Mouse (Mus musculus): ENCODE measurements around the gene Runx2.
A peak's percentile ranks its signal among the peaks of the same experiment; 100 is the strongest.

The Runx2 gene

DNA sequence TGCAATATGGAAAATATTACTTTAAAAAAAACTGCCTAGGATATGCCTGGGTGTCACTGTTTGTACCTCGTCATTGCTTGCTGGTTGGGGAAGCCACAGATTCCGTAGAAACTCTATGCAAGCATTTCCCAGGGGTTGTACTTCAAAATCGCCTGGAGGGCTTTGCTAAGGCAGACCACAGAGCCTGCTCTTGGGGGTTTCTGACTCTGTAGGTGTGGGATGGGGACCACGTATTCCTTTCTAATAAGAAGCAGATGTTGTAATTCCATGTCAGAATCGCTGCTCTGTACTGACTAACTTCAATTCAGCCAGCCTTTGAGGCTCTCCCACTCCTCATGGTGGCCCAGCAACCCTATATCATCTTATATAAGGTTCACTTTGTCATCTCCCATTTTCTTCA, 46.1 kb downstream of the Runx2 start:
- no peak for DNase-seq (ENCODE audit: low read depth, low spot score)

DNA sequence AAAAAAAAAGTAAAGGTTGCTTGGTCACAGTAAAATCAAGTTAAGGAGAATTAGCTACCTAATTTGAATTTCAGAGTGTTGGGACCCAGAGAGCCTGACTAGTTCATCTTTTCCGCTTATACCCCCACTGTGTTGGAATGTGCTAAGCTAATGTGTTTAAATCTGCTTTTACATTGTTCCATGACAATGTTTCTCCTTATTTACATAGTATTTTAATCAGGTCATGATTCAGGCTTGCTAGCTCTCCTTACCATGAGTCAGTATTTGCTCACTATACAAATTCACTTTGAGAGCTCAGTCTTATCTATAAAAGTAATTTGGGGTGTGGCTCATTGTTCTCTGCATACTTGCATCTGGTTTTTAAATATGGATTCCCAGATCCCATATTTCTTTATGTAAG, 47.2 kb downstream of the Runx2 start:
- DNase-seq (ENCODE audit: low read depth, low spot score) = no peak

DNA sequence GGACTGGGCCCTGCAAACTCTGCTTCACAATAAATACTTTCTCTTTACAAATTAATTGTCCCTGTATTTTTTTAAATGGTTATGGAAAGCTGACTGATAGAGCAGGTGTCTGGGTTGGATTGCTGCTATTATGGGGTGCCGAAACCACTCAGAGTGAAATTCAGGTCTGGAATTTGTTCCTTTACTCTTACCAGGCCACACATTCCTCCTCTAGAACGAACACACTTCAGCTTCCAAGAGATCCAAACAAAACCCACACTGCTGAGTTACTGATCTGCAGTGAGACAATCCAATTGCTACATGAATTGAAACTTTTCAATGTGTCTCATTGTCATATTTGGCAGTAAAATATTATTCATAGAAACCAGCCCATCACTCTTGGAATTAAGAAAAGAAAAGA, 47.6 kb downstream of the Runx2 start:
- no peak for DNase-seq (ENCODE audit: low read depth, low spot score)

DNA sequence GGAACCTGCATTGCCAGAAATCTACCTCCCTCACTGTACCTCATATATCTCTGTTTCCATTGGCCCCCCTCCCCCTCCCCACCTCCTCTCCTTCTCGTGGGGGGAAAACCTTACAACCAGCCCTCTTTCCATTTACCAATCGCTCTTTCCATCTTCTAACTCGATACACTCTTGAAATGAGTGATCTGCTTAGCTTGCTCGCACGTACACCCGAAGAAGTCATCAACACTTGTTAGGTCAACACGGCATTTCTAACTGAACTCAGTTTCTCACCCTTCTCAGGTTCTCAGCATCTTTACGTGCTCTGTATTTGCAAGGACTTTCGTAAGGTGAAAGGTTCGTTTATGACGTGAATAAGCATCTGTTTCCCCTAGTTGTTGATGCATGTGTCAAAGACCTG, 48.3 kb downstream of the Runx2 start:
- DNase-seq (ENCODE audit: low read depth, low spot score) = no peak

DNA sequence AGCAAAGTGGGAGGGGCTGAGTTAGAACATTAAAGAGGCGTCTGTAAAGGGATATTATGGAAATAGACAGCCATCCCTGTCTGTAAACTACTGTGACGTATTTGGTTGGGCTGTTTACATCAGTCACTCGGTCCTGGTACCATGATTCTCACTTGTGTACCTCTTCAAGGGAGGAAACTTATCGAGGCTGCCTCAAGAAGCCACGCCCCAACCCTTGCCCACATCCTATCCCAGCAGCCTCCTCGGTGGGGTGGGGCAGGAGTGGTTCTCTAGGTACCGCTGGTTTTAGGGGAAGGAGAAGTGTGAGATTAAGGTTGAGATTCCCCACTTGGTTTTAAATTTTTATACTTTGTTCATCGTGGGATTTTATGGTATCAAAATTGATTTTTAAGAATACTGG, 69.2 kb downstream of the Runx2 start:
- DNase-seq (ENCODE audit: low read depth, low spot score) = no peak

DNA sequence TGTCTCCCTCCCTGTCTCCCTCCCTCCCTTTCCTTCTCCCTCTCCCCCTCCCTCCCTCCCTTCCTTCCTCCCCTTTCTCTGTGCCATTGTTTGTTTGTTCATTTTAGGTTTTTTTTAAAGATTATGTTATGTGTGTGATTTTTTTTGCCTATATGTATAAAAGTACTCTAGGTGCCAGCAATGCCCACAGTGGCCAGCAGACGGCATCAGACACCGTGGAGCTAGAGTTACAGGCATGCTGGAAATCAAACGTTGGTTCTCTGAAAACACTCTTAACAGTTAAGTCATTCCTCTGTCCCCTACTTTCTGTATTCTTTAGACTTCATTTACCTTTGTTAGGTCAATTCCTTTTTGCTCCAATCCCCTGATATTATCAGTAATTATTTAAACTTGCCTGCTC, 70.8 kb downstream of the Runx2 start:
- DNase-seq (ENCODE audit: low read depth, low spot score) = peak; percentile 28

DNA sequence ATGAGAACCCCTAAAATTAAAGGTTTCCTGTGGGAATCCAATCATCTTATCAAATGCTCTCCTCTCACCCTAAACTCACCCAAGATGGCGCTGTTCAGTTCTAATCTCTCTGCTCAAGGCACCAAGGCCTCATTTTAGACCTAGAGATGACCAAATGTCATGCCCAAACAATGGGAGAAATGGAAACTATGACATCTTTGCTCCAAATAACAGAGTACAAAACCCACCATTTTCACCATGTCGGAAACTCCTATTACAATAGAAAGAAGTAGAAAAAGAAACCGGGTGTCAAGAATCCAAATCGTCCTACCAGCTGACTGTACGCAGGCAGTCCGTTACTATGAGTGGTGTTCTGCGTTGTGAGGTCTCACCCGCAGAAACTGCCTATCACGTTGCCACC, 72.4 kb downstream of the Runx2 start:
- no peak for DNase-seq (ENCODE audit: low read depth, low spot score)

DNA sequence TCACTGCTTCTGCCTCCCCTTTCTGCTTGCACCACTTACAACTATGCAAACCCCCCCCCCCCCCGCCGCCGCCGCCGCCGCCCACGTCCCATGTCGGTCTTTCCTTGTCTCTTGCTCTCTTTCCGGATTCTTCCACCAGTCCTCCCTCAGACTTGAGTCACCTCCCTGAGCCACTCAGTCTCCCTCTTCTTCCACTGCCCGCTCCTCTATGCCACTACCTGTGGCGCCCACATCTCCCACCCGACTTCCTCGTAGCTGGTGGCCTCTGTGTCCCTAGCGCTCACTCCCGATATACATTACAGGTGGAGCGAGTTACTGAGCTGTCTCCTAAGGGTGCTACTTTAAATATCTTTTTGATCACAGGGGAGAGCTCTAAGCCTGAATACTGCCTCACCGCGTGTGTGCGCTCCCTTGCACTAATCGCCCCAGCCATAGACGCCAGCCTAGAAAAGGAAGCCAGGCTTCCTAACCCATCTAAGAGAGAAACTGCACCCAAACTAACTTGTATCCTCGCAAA, 76.4 kb downstream of the Runx2 start:
- no peak for DNase-seq (ENCODE audit: low read depth, low spot score)

DNA sequence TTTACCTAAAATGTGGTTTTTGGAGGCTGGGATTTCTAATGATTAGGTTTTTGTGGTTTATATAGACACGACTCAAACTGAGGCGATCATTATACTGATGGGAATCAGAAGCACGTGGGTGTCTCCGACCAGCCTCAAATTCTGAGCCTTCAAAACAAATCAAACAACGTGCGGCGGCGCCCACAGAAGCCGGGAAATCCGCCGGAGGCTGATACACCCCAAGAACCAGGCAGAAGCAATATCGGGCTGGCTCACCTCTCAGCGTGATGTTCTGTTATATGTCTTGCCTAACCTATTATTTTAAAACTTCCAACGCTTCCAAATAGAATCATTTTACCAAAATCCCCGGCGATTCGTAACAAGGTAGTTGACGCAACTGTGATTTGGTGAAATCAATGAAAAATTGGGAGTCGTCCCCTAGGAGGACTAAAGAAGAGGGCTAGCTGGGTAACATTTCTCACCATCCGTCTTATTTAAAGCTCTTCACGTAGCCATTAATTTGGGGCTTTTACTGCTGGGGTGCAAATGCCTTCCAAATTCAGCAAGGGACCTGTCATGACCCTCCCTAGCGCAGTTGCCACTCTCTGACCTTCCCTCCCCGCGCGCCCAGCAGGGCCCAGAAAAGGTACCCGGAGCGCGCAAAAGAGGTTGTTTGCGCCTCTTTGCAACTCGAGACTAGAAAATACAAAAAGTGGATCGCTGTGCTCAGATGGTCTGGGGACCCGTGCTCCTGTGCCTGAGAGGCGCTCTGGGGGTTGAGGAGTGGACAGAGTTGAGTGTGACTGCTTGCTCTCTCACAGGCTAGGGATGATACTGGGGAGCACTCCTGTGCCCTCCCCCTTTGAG, 77.1 kb downstream of the Runx2 start:
- no peak for DNase-seq (ENCODE audit: low read depth, low spot score)

DNA sequence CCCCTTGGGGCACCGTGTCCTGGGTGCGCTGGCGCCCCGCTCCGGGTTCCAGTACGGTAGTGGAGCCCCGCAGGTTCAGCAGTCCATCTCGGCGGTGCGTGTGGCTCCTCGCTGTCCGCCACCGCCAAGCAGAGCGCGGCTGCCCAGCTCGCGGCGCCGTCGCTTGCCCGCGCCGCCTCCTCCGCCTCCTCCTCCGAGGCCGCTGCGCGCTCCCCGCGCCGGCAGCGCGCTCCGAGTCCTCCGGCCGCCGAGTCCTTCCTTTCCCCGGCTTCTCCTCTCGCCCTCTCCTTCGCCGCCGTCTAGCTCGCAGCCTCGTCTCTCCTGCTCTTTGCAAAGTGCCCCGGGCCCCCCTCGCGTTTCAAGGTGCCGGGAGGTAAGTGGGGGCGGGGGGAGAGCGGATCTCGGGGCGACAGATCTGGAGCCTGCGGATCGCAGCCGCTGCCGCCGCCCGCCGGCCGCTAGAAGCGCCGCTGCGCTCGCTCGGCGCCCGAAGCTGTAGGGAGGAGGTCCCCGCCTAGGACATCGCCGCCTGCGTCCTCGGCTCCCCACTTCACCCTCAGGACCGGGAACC, 78.5 kb downstream of the Runx2 start:
- DNase-seq (ENCODE audit: low read depth, low spot score) = no peak

DNA sequence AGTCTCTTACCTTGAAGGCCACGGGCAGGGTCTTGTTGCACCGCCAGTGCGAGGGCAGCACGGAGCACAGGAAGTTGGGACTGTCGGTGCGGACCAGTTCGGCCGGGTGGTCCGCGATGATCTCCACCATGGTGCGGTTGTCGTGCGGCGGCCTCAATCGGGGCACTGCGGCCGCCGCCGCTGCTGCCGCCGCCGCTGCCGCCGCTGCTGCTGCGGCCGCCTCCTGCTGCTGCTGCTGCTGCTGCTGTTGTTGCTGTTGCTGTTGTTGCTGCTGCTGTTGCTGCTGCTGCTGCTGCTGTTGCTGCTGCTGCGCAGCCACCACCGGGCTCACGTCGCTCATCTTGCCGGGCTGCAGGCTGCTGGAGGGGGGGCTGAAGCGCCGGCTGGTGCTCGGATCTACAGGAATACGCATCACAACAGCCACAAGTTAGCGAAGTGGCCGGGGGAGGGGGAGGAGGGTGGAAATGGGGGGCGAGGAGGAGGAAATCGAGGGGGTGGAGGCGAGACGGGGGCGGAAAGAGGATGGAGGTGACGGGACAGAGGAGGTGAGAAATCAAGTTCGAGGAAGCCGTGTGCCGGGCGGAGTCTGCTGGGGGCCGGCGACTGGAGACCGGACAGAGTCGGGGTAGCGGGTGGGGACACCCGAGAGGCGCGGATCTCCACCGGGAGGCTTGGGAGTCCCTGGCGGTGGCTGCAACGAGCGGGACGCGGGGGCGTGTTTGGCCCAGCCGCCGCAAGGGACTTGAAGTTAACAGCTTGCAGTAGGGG, 79.2 kb downstream of the Runx2 start:
- DNase-seq (ENCODE audit: low read depth, low spot score) = no peak

DNA sequence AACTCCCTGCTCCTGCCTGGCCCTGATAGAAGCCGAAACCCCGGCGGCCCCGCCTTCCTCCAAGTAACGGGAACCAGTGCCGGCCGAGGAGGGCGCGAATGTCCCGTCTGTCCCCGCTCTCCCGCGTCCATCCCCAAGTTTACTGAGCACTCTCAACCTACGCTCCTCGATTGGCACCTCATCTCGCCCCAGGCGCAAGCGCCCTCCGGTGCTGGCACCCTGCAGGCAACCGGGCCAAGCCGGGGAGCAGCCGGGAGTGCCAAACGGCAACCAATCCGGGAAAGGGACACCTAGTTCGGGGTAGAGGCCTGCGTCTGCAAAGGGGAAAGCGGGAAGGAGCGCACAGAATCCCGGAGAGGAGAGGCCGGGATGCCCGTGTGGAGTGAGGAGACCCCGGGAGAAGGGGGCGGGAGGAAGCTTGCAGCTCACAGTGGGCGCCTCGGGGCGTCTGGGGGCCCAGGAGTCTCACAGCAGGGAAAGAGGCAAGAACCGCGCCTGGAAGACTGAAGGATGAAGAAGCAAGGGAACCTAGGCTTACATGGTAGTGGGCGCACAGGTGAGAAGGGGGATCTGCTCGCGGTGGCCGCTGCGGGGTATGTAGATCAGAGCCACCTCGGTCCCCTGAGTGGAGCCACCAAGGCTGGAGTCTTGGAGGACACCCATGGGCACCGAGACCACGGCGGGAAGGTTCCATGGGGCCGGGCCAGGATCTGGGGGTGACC, 79.9 kb downstream of the Runx2 start:
- no peak for DNase-seq (ENCODE audit: low read depth, low spot score)

DNA sequence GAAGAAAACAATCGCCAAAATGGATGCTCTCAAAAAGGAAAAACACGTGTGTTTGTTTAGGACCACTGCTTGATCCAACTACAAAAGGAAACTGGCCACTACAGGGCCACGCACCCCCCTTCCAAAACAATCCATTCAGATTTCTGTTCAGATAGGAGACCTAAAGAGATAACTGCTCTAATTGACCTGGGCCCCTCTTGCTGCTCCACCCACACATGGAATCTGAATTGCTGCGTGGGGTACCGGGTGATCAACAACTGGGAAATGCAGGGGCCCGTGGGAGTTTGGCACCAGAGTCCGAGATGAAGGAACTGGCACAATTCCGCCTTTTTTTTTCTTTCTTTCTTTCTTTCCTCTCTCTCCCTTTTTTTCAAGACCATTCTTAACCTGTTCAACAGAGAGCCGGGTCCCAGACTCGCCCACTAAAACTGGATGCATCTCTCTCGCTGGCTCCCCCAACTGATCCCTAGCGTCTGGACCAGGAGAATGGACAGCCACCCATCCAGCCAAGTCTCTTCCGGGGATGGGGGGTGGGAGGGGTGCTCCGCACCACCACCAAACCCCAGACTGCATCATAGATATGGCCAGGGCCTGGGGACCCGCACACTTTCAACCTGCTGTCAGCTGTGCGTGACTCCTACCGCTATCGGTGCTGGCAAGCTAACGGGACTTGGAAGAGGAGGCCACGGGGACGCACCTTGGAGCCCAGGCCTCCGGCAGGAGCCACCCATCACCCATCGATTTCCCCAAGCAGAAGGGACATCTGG, 80.9 kb downstream of the Runx2 start:
- DNase-seq (ENCODE audit: low read depth, low spot score) = no peak

DNA sequence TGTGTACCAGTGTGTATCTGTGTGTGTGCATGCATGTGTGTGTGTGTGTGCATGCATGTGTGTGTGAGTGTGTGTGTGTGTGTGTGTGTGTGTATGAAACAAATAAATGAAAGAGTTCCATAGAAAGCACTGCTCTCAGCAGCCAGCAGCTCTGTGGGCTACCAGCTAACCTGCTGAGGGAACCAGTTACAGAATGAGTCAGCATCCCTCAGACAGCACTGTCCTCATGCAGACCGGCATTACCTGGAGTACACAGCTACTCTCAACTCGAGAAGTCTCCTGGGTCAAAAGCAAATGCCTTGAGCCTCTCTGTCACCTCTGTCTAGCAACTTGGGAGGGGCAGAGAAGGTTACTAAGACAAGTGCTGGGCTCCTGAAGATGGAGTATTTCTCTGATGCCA, 86.1 kb downstream of the Runx2 start:
- peak; percentile 22 for DNase-seq (ENCODE audit: low read depth, low spot score)

DNA sequence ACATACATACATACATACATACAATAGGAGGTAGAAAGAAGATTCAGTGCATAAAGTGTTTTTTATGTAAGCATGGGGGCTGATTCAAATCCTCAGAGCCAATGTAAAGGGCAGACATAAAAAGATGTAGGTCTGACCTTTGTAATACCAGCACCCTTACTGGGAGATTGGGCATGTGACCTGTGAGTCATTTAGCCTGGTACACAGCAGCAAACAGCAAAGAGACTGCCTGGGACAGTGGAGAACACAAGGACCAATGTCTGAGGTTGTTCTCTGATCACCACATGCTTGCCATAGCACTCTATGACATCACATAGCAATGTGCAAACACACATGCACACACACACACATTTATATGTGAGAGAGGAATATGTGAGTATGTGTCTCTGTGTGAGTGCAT, 86.9 kb downstream of the Runx2 start:
- no peak for DNase-seq (ENCODE audit: low read depth, low spot score)

DNA sequence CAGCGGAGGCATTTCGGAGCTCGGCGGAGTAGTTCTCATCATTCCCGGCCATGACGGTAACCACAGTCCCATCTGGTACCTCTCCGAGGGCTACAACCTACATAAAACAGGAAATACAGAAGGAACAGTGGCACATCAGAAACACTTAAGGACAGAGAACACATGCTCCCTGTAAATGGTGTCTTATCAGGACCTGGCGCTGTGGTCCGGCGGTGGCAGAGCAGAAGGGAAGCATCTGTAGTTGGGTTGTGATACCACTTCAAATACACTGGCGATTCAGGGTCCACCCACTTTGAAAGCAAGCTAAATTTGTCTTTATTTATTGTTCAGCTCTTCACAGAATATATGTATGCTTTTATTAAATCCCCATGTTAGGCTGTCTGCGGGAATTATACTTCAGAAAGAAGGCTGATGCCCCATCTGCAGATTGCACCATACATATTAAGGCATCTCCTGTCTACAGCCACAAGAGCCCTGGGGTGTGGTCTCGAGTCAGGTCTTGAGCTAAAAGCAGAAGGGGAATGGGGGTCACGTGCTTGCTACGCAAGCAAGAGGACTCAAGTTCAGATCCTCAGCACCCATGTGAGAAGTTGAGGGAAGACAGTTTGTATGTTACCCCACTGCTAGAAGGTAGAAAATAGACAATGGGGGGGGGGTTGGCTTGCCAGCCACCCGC, 89.7 kb downstream of the Runx2 start:
- no peak for DNase-seq (ENCODE audit: low read depth, low spot score)

DNA sequence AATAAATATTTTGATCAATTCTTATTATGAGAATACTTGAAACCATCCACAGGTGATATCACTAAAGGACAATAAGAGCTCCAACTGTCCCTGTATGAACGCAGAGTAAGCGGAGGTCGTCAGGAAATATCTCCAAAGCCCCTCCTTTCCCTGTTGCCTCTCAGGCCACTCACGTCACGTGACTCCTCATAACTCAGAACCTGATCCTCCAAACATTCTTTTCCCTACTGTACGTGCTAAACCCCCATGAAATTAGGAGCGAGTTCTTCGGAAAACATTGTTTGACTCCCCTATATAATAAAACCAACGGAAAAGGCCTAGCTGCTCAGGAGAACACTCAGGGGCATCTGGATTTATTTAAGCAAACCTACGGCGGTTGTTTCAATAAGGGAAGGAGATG, 90.3 kb downstream of the Runx2 start:
- DNase-seq (ENCODE audit: low read depth, low spot score) = no peak

DNA sequence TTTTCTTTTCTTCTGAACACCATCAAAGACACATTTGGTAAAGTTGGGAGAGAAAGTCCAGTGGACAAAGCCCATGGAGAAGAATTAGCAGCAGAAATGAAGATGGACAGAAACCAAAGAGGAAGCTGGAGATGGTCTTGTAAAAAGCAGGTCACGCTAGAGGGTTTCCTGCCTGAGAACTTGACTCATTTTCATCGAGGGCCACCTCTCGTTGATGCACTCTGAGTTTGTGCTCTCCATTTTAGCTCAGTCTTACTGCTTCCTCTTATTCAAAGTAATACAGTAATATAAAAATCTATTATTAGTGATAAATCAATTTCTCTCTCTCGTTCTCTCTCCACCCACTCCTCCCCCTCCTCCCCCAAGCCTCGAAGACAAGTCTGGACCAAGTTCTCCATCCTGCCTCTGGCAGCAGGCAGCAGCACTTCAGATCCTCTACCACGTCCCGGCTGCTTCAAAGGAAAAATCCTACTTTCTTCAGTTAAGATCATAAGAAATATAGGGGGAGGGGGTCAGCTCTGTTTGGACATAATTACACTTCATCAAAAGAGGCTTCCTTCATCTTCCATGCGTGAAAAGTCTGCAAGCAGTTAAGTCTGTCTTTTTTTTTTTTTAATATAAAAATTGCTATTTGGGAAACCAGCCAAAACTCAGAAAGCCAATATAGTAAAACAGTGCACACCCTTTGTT, 92.3 kb downstream of the Runx2 start:
- DNase-seq (ENCODE audit: low read depth, low spot score) = no peak

DNA sequence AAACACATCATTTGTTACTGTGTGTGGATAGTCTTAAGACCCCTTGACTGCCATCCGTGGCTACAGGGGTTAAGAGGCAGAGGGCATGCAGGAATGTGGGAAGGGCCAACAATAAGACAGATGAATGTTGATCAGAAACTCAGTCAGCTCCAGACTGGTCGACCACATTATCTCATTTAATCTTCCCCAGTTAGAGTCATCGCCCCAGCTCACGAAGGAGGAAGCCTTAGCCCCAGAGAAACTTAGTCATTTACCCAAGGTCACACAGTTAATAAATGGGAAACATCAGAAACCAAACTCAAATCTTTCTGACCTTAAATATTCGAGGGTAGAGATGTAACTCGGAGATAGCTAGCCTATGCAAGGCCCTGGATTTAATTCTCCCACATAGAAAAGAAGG, 96.0 kb downstream of the Runx2 start:
- no peak for DNase-seq (ENCODE audit: low read depth, low spot score)

DNA sequence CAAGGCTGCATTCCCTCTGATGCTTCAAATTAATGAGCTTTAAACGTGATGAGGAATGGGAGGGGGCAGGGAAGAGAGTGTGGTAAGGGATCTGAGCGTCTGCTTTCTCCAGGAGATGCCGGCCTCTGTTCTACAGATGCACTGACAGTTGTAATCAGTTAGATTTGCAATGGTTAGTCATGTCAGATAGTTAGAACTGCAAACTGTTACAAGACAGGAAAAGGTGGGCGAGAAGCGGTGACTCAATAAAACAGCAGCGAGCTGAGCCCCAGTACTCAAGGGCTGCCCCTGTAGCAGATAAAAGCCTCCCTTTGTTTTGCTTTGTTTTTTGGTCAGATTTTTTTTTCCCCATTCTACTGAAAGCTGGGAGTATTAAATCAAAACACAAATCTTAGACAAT, 96.6 kb downstream of the Runx2 start:
- no peak for DNase-seq (ENCODE audit: low read depth, low spot score)
